Mouse (Mus musculus): Measurements from ENCODE around the gene Igf2.

DNA sequence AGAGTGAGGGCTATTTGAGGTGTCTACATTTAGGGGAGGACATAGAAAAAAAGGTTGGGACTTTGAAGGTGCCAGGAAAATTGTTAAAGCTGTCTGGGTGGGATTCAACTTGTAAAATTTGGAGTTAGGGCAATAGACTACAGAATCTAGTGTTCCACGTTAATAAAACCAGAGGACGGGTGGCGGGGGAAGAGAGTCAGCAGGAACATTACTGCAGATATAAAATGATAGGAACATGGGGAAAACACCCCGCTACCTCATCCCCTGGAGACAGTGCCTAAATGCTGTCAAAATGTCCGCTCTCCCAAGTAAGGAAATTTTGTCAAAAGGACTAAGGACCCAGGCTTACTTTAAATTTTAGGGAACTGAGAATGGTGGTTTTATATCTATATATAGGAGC lies 3.5 kb downstream of the Igf2 start:
- TF ChIP-seq CTCF (IDR thresholded peaks at IDR 0.05; ENCODE audit: borderline replicate concordance, insufficient read depth, low read length) = no peak
- TF ChIP-seq POLR2A (IDR thresholded peaks at IDR 0.05; ENCODE audit: low read depth, low read length) = no peak
